Comparison of ENCODE assay signal across 8 mouse cellular contexts in genomic region chr7:118115877-118116568, GRCm38 (mm10). TPM values are rescaled to one million over a fixed set of nuclear protein-coding genes. Genes with fewer than 3 reads are reported as not detected.
DNase-seq lines count a peak whose midpoint lies in the region; ATAC-seq and TF ChIP-seq lines count a peak whose summit lies in the region.

Gene Rps15a, minus strand, starts transcription at chr7:118116188.

- peak within 1 kb of the TSS; percentile 80 for H3K9ac ChIP-seq in hindbrain, postnatal 0 days (replicated peaks; ENCODE audit: low read length)

- ATAC-seq in common myeloid progenitor, adult 5-6 weeks (replicated peaks; ENCODE audit: low read depth, poor library complexity, severe bottlenecking): peak; percentile 84
- ATAC-seq in hindbrain, postnatal 0 days: peak; percentile 93
- peak; percentile 84 for ATAC-seq in megakaryocyte, adult 5-6 weeks (ENCODE audit: poor library complexity, severe bottlenecking)

- H3K4me1 ChIP-seq in hindbrain, postnatal 0 days (ENCODE audit: insufficient read depth, low read length): peaks cover 11% of the 10 kb centered on the region

- H3K27me3 ChIP-seq in hindbrain, postnatal 0 days (ENCODE audit: insufficient read depth, low read length): no peaks in the 10 kb centered on the region

- H3K4me2 ChIP-seq in hindbrain, postnatal 0 days (ENCODE audit: low read depth, low read length): peak within 1 kb of the TSS; percentile 85

- 0 out of 2 replicates have a peak, but pooled peaks have one; percentile 21 for TF ChIP-seq CTCF in gastrocnemius, adult 2 months (IDR thresholded peaks at IDR 0.05)
- peak; percentile 46 for TF ChIP-seq CTCF in hindbrain, postnatal 0 days (IDR thresholded peaks at IDR 0.05; ENCODE audit: low read depth)
- TF ChIP-seq CTCF in left cerebral cortex, adult 2 months (IDR thresholded peaks at IDR 0.05): peak; percentile 23

- intact Hi-C loops in gastrocnemius, adult 2 months (cut with DNase I): no loop called here
- intact Hi-C loops in left cerebral cortex, adult 2 months (cut with DNase I): loop anchor here (1.0 to 5.0 kb wide), 3 partner anchors 13 to 416 kb away; partner anchors contain the start of genes Arl6ip1 and Coq7

- peaks cover 39% of the 10 kb centered on the region for H3K36me3 ChIP-seq in hindbrain, postnatal 0 days (ENCODE audit: insufficient read depth, low read length)

- DNase-seq in ZHBTc4 (ENCODE audit: low read depth, low spot score): peak; percentile 97
- DNase-seq in gastrocnemius, adult 2 months: peak; percentile 96
- DNase-seq in hindbrain, postnatal 0 days (ENCODE audit: low spot score): peak; percentile 97
- DNase-seq in left cerebral cortex, adult 2 months (ENCODE audit: extremely low spot score in 1 of 2, low spot score in 2 of 2): peak; percentile 92
- peak; percentile 94 to 96 for DNase-seq in right cerebral cortex, adult 2 months (ENCODE audit: low spot score in 2 of 2)
- peak; percentile 96 for DNase-seq in urinary bladder, postnatal 14 days (ENCODE audit: low spot score)

- H3K9me3 ChIP-seq in hindbrain, postnatal 0 days (ENCODE audit: low read length): no peaks in the 10 kb centered on the region

- WGBS in hindbrain, postnatal 0 days: under 1% methylated on average over 40 of the region's 40 CpGs

- peak within 1 kb of the TSS; percentile 88 for H3K27ac ChIP-seq in gastrocnemius, adult 2 months
- H3K27ac ChIP-seq in hindbrain, postnatal 0 days: peak within 1 kb of the TSS; percentile 92
- peak within 1 kb of the TSS; percentile 87 for H3K27ac ChIP-seq in left cerebral cortex, adult 2 months

- H3K4me3 ChIP-seq in gastrocnemius, adult 2 months: peak within 1 kb of the TSS; percentile 92
- H3K4me3 ChIP-seq in hindbrain, postnatal 0 days (ENCODE audit: low read length): peak within 1 kb of the TSS; percentile 81
- peak within 1 kb of the TSS; percentile 91 for H3K4me3 ChIP-seq in left cerebral cortex, adult 2 months

RNA-seq across cellular contexts. Expression of gene Rps15a, which starts in this region (rescaled TPM):
- total RNA-seq in common myeloid progenitor, adult 5-6 weeks (2017): 793 and 882 TPM in 2 replicates
- 100 to 1,000 TPM; 409 to 488 TPM for total RNA-seq in gastrocnemius, adult 2 months (2021)
- total RNA-seq in hindbrain, postnatal 0 days (2014; rRNA removed): 132 and 176 TPM in 2 replicates
- polyA plus RNA-seq in hindbrain, postnatal 0 days (2015; fragmentation: Nextera tagmentation; extraction: Ambion mirVana): 368 and 402 TPM in 2 replicates
- 100 to 1,000 TPM; 344 to 347 TPM for total RNA-seq in left cerebral cortex, adult 2 months (2021)
- total RNA-seq in megakaryocyte, adult 5-6 weeks (2015): 1,555 and 1,680 TPM in 2 replicates
- 559 and 757 TPM in 2 replicates for total RNA-seq in megakaryocyte, adult 5-6 weeks (2017)

Comparison
In these comparisons a context has a peak if more than half of its experiments do, and no peak if none do; other contexts are left out.
1. Peak in every context shown above with its lines: DNase-seq, ATAC-seq, H3K4me3 ChIP-seq and H3K27ac ChIP-seq.